Mouse (Mus musculus) adrenal gland, adult (tissue): ENCODE measurements at regions not wholly inside any gene's neighbourhood (a gene's known extent, or its start where the extent isn't known, plus 50 kb on each side); places are given as distances from the start of the nearest gene placed in this dataset.

ENCODE experiments used
- DNase-seq, 2 experiments: peaks; one replicate each; pipeline ENCODE4 v3.0.0; 2022 to 2023; ENCODE audit warnings: low spot score in 1 of 2; ENCODE audit not compliant: inconsistent age in 2 of 2

DNA sequence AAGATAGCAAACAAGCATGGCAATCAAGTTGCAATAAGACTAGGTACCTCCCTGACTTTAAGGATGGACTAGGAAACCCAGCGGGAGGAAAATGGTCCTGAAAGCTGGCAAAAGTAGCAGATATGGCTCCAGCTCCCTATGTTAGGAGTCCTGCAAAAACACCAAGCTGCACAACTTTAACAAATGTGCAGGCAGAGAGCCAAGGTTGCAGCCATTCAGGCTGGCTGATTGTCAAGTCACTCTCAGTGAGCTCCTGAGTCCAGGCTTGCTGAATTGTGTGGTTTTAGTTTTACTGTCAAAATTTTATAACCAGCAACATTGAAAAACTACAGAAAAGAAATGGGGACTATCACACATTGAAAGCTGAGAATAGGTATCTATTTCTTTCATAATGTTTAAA, 1122.8 kb upstream of the Slc10a2 start:
- DNase-seq: no peak

DNA sequence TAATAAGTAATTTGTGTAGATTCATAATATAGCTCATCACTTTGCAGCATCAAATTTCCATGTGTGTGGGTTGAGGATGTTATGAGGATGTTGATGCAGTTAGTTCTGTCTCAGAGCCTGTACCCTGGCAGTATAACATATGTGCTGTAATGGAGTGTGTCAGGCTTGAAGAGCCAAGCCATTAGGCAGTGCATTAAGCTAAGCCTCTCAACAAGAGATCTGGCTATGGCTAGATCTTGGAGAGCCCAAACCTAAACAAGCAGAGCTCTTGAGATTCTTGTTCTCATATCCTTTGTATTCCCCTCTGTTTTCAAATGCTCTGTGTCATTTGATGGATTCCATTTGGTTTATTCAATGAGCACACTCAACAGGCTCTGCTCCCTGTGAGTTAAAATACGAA, 1120.0 kb upstream of the Slc10a2 start:
- no peak for DNase-seq

DNA sequence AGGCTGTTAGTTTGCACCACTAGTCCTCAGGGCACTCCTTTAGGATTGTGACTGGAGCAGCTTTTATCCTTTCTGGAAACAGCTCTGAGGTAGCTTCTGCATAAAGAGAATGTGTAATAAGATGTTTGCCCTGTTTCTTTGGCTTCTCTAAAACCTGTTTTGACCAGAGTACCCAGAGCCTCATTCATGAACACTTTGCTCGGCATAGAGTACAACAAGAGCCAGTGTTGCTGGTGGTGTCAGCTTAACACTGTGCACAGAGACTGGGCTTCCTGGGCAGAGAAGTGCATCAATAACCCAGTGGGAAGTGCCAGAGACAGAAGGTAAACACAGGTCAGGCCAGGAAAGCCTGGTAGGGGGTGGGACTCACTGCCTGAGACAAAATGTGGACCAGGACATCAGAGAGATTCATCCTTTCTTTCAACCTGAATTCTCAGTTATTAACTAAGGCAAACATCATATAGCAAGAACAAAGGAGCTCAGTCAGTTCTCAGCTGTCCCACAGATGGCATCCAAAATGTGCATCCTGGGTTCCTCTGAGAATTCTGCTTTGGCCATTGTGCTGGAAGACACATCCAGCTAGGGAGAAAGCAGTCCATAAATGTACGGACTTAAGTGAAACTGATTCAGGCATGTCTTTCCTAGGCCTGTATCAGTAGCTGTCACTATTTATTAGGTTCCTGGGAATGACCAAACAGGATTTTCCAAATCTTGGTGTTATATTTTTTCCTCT, 1102.6 kb upstream of the Slc10a2 start:
- DNase-seq: no peak

DNA sequence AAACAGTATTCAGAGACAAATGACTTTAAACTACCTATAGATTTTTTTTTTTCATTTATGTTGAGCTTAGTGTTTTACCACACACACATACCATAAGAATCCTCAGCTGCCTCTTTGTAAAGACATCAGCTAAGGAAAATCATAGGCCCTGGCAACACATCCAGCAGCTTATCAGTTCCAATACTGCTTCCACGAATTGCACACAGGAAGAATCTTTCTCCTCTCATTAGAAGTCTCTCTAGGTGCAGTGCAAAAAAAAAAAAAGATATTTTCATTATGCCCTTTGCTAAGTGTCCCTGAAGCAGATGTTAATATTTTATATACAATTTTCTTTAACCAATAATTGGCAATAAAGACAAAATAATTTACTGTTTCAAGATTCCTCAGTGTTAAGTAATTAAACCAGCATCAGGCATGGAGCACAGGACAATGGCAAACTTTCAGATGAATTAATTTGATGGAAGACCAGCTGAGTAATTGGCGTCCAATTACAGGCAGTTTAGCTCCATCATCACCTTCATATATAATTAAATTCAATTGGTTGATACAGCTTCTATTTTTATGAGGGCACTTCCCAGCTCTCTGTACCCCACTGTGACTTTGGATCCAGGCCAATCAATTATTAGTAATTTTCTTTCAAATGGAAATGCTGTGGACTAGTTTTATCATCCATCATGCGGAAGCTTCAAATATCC, 1099.0 kb upstream of the Slc10a2 start:
- DNase-seq: no peak

DNA sequence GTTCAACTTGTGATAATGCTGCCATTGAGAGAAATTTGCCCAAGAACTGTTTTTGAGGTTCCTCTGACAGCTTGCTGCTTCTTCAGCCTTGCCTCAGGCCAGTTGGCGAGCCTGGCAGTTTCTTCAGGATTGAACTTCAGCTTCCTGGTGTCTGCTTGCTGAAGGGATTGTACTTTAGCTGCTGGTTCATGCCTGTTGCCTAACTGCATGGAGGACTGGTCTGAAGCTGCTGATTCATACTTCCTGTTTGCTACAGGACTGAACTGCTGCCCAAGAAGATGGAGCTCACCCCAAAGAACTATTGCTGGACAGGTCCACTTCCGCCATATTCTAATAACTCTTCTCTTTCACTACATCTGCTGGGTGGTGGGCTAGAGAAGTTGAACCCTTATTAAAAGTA, 1086.3 kb upstream of the Slc10a2 start:
- no peak for DNase-seq

DNA sequence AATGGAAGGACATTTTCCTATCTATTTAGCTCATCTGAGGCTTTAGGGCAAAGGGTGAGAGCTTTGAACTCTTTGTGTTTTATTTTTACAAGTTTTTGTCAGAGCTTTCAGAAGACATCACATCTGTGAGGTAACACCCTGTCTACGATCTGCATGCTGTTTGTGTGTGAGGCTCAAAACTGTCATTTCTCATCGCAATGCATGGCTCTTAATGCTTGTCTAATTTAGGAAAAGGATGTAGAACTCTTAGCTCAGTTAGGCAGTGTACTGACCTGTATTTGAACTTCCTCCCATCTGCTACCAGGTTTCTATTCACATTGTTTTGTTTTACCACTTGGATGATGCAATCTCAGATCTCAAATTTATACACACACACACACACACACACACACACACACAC, 1083.3 kb upstream of the Slc10a2 start:
- DNase-seq: no peak

DNA sequence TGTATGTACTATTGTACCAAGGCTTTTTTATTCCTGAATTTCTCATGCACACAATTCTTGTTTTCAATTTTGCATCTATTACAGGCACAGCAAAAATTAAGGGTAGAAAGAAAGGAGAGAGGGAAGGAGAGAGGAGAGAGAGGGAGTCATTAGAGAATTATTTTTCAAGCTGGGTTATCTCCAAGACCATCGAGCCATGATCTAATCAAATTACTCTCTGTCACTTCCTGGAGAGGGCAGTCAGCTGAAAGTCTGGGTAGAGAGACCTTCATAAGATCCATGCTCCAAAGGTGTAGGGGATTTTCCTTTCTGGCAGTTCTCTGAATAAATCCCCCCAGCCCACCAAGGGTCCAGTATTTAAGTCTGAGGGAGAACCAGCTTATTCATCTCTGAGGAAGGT, 1081.4 kb upstream of the Slc10a2 start:
- no peak for DNase-seq

DNA sequence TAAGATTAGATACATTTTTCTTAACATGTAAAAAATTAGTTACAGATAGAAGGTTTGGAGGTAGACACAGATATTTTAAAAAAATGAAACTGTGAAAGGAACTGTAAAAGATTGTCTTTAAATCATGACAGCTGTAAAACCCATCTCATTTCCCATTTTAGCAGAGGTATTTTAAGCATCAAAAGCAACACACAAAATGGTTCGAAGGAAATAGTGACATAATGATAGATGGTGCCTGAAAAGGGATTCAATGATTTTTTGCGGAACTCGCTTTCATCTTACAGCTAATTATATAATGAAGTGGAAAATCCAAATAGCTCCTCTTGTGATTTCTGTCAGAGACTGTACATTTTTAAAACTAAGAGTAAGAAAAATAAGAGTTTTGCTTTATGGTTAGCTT, 1074.5 kb upstream of the Slc10a2 start:
- DNase-seq: no peak

DNA sequence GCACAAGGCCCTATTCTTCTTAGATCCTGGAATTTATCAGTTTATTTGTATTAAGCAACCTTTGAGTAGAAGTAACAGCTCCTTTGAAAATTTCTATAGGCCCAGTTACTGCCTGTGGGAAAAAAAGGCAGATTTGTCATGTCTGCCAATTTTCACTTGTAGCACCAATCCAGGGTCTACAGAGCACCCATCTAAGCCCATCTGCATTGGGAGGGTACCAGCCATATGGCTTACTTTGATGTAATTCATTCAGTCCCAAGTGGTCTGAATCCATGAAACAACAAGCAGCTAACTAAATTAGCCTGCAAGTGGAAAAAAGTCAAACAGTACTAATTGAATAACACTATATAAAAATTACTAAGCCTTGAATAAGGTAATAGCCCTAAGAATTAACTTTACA, 1061.3 kb upstream of the Slc10a2 start:
- no peak for DNase-seq

DNA sequence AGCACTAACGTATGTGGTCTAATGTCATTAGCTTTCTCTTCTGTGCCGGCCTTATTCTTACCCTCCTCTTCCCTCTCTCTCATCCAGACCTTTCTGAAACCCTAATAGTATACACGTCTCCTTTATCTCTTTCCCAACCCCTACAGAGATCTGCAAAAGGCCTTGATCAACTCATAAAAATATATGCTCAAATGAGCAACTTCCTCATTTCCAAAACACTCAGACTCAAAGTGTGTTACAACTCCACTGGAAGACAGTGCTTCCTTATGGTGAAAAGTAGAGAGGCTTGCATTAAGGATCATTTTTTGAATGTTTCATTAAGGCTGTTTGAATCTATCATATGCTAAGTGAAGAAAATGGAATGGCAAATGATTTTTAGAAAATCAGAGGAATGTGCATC, 1060.1 kb upstream of the Slc10a2 start:
- no peak for DNase-seq

DNA sequence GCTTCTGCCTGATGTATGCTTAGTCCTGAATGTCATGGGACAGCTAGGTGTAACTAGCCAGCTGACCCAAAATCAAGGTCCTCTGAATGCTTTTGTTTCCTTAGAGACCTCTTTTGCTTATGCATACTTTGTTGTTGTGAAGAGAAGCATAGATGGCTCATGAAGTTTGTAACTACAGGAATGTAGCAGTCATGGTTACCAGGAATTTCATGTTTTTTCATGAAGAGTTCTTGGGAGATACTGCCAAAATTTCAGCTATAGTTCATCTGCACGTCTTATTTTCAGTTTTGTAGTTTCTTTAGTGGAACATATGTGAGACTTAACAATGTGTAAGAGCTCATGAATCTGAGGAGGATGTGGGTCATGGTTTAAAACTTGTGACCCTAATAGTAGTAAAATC, 1059.6 kb upstream of the Slc10a2 start:
- DNase-seq: no peak

DNA sequence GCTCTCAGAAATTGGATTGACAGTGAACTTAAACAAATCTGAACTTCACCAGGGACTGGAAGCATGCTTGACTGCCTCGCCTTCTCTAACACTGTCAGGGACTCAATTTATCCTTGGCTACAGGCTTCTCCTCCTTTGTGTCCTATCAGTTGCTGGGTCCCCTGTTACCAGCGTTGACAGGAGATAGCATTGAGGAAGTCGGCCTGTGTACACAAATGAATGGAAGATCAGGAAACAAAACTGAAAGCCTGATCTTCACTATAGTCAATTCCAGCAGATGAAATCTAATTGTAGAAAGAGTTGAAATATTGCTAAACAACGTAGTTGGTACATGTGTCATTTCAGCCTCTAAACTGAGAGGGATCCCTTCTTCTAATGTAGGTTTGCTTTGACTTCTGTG, 1039.4 kb upstream of the Slc10a2 start:
- DNase-seq: no peak

DNA sequence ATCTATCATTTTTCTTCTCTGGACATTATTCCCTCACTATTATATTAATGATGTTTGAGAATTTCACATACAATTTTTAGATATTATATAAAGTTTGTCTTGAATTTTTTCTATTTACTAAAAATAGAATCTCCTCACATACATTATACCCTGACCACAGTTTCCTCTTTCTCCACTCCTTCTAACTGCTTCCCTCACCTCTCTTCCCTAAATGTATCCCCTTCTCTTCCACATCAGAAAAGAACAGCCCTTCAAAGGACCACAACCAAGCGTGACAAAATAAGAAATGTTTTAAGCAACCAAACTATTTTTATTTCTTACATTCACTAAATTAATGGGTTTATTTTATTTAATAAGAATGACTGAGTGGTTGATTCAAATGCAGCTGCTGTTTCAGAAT, 1034.9 kb upstream of the Slc10a2 start:
- no peak for DNase-seq

DNA sequence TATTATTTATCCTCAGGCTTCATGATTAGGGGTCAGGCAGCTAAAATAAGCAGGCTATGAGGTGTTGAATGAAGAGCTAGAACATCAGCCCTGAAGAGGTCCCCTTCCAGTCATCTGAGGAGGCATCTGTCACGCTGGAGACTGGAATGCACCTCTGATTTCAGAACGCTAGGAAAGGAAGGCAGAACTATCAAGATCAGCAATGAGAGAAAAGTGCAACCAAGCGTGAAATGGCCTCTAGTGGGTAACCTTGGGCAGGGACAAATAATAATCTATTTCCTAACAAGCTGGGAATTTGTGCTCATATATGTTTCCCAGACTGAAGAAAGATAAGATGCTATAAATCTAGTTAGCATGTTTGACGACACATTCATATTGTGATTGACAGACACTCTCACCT, 1034.0 kb upstream of the Slc10a2 start:
- no peak for DNase-seq

DNA sequence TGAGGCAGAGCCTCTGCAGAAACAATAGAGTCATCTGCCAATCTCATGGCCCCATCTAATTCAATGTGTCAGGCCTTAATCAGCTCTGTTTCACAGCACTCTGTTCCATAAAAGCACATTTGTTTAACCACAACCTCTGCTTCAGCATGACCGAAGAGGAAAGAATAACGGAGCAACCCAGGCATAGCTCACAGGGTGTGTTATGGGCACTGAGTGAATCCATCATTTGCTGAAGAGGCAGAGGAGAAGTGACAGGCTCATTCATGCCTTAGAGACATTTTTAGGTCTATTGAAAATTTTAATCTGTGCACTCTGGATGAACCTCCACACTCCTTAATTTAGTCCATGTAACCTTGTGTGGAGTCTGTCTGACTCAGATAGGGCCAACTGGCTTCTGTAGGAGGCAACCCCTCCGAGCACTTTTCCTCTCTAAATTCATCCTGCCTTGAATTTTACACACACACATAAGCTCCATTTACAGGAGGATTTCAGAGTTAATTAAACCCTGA, 1027.1 kb upstream of the Slc10a2 start:
- peak in 1 of 2 experiments; percentile 15 for DNase-seq

DNA sequence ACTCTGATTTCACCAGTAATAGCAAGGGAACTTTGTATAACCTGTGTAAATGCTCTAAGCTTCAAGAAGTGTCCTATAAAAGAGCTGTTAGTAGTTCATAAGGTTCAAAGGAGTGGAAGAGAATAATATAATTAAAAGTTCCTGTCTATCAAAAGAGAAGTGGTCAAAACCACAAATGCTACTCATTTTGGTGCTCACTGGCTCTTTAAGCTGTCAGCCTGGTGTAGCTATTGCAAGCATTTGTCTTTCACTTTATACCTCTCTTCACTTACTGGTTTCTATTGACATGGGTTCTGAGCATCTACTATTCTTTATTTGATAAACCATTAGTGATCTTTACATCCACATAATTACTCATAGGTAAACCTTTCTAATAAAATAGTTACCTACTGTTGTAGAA, 1020.1 kb upstream of the Slc10a2 start:
- no peak for DNase-seq

DNA sequence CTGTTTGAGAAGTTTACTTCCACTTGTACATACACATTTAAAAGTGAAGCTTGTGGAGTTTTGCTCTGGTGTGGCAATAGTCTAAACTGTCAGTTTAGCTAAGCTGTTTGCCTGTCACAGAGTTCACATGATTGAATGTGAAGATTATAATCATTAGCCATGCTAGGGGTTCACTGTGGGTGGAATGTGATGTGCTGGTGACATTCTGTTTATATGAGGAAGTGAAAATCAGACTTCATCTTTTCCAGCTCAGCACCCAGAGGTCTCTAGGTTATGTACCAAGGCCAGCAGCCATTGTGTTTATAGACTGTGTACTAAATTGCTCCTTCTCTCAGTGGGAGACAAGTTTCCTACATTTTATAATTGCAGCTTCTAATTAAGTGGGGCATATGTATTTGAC, 1014.4 kb upstream of the Slc10a2 start:
- DNase-seq: no peak

DNA sequence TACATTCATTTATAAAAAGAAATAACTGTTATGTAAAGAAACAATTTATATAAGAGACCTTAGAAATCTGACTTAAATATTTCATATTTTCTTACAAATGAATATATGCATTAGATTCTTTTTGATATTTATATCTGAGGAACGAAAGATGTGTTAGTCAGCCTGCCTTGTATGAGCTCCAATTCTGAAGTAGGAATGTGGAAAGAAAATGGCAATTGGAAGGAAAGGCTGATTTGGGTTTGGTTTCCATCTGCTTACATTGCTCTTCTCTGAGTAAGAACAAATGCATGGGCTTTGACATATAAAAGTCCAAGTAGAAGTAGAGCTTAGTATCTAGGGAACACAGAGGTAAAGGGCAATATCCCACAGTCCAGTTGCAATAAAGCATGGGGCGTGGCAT, 1006.2 kb upstream of the Slc10a2 start:
- DNase-seq: no peak

DNA sequence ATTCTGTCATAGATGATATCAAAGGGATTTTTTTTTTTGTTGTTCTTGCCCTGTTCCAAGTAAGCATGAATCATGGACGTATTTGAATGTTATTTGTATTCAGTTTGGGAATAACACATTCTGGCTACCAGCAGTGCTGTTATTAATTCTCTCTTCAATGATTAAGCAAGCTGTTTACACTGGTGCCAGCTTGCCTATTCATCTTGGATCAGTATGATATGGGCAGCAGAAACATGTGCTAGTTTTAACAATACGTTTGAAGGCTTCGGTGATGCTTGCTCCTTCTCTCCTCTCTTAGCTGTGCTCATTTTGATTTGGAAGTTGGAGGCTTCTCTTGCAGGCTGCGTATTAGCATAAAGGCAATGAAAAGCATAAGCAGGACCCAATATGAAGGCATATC, 984.9 kb upstream of the Slc10a2 start:
- no peak for DNase-seq

DNA sequence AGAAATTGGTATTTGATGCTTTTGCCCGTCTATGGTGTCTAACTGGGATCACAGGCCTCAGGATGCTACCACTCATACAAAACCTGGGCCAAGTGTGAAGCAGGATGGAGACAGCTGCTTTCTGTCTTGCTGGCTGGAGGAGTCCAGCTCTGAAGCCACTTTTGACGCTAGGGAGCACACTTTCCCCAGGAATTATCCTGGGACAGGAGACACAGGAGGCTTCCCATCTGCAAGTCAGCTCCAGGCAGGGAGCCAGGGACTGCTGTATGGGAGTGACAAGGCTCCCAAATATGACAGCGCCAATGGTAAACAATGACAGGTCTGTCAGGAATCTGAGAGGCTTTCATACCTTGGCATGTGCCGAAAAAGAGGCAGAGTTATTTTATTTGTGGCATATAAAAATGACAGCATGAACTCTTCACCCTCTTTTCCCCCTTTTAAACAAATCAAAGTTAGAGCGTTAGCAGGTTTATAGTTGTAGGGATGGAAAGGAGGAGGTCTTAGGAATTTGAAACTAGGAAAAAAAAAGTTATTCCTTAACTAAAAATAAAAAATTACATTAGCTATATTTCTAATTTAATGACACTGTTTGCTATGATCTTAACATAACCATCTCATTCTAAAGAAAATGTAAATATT, 938.9 kb upstream of the Slc10a2 start:
- DNase-seq: peak; percentile 6 to 20

DNA sequence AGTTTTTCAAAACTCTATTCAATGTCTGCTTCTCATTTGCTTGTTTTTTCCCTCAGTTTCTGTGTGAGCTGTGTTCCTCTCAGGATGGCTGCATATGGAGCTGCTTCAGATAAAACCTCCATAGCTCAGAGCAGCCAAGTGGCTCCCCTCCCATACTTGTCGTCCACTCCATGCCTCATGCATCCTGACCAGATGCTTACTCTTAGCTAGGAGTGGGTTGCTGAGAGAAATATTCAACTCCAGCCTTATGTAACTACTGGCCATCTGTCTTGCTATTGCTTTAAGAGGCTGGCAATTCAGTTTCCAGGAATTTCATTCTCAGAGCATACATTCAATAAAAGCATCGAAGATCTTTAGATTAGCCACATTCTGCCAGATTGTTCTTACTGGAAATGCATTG, 907.1 kb upstream of the Slc10a2 start:
- no peak for DNase-seq

DNA sequence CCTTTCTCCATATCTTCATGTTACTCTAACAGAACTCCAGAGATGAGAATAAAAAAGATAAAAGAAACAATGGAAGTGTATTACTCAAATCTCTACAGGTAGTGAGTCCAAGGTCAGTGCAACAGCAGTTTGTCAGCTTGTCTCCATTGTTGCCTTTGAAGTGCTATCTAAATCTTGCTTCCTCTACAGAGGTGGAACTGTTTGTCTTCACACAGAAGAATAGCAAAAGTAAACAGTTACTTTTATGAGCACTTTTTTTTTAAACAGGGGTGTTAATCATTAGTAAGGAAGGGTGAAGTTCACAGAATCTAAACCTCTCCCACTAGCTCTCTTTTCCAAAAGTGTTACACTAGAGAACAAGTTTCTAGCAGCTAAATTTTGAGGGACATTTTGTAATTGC, 906.0 kb upstream of the Slc10a2 start:
- no peak for DNase-seq
